Mouse (Mus musculus): ENCODE measurements at regions not wholly inside any gene's neighbourhood (a gene's known extent, or its start where the extent isn't known, plus 50 kb on each side); places are given as distances from the start of the nearest gene placed in this dataset.

DNA sequence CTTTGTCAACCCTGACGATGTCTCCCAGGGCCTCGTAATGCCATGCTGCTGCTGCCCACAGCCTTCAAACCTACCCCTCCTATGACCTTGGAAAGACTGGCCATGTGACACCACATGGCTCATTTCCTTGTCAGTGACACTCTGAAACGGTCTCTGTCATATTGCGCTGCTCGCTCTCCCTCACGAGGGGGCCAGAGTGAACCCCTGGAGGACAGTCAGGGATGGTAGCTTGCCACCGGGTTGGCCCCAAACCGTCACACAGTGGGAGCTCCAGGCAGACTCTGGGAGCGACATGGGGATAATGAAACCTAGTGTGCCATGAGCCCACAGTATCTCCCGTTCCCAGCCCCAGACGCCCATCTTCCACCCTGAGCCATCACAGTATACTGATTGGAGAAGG, 188.8 kb downstream of the Bmp7 start:
- no peak overlapping the region for H3K27ac ChIP-seq (ENCODE audit: low read depth, low read length)
- peaks cover 7% of the 10 kb centered on the region for H3K4me1 ChIP-seq (ENCODE audit: control insufficient read depth, insufficient read depth, low read length)
- WGBS, result 88% methylated on average over 11 of the region's 11 CpGs
- no peak overlapping the region for H3K4me3 ChIP-seq (ENCODE audit: low read depth, low read length)
- DNase-seq (ENCODE audit: low spot score, missing footprints) (no peak), ATAC-seq (ENCODE audit: low FRiP score) (no peak)
- no peaks in the 10 kb centered on the region for H3K9me3 ChIP-seq (ENCODE audit: control insufficient read depth, low read length)
- no peaks in the 10 kb centered on the region for H3K36me3 ChIP-seq (ENCODE audit: control insufficient read depth, insufficient read depth, low read length)
- H3K9ac ChIP-seq (ENCODE audit: low read length), result no peak overlapping the region
- H3K4me2 ChIP-seq, result no peak overlapping the region
- peaks cover 47% of the 10 kb centered on the region for H3K27me3 ChIP-seq (ENCODE audit: control insufficient read depth, insufficient read depth, low read length)

DNA sequence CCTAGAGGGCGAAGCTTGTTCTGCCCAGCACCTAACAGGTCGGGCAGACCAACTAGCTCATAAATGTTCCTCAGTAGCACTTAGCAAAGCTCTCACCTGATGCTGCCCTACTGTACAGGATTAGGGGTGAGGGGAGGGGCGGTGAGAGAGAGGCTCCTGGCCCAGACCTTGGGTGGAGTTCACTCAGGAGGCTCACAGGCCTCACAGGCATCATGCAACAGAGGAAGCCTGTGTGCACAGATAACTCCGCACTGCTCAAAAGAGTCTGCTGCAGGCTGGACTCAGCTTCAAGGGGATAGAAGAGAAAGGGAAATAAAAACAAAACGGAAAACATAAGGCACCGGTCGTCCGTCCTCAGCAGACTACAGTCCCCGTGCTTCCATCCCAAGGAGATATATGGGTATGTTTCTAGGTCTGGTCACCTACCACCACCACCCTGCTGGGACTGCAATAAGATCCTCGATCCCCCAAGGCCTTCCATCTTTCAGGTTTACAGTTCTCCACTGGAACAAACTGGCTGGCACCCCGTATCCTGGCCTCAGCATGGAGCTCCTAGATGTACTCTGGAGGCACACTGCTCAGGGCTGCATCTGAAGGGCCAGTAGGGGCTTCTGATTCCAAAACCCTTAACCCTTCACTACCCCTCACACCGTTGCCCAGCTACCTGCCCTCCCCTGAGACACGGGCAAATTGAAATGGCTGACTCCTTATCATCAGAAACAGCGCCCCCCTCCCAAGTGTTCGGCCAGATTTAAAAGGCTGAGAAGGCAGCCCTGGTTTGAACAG, 184.2 kb downstream of the Bmp7 start:
- Histone ChIP-seq H3K36me3 (ENCODE audit: control insufficient read depth, insufficient read depth, low read length) (no peaks in the 10 kb centered on the region), H3K9ac (ENCODE audit: low read length) (0 out of 2 replicates have a peak overlapping the region, but pooled peaks have one; percentile 4), H3K27me3 (ENCODE audit: control insufficient read depth, insufficient read depth, low read length) (peaks cover 82% of the 10 kb centered on the region), H3K4me2 (no peak overlapping the region), H3K27ac (ENCODE audit: low read depth, low read length) (no peak overlapping the region), H3K4me1 (ENCODE audit: control insufficient read depth, insufficient read depth, low read length) (peaks cover 9% of the 10 kb centered on the region), H3K9me3 (ENCODE audit: control insufficient read depth, low read length) (no peaks in the 10 kb centered on the region), H3K4me3 (ENCODE audit: low read depth, low read length) (no peak overlapping the region)
- no peak for DNase-seq (ENCODE audit: low spot score, missing footprints)
- ATAC-seq (ENCODE audit: low FRiP score), result no peak
- 51% methylated on average over 15 of the region's 15 CpGs for WGBS

DNA sequence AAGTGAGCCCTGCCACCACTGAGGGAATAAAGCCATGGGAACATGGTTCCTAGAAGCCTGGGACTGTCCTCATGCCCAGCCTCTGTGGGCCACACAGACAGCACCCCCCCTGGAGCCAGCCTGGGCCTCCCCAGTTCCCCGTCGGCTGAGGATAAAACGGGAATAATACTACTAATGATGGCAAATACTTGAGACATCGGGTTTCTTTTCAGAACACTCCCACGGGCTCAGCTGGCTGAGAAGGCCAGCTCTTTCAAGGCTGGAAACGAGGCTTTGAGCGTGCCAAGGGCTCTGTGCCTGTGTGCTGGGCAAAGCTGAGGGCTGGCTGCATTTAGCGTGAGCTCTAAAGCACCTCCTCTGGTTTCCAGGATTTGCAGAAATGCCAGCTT, 183.7 kb downstream of the Bmp7 start:
- no peak overlapping the region for H3K27ac ChIP-seq (ENCODE audit: low read depth, low read length)
- ATAC-seq (ENCODE audit: low FRiP score), result no peak

DNA sequence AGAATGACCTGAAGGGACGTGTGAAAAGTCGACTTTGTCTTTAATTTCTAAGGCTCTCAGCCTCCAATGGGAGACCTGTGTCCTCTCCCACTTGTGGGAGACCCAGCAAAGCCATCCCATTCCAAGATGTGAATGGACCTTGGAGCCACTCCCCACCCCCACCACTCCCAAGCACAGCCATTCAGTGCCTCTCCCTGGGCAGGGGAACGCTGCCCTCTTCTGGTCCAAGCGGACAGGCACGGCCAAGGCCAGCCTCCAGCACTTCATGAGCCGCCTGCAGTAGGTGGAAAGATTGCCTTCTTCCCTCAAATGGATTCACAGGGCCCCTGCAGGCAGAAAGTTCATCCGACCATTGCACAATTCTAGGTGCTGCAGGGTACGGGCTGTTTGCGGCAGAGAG, 181.6 kb downstream of the Bmp7 start:
- no peak overlapping the region for H3K9ac ChIP-seq (ENCODE audit: low read length)
- no peaks in the 10 kb centered on the region for H3K9me3 ChIP-seq (ENCODE audit: control insufficient read depth, low read length)
- no peak overlapping the region for H3K27ac ChIP-seq (ENCODE audit: low read depth, low read length)
- H3K4me3 ChIP-seq (ENCODE audit: low read depth, low read length), result no peak overlapping the region
- ATAC-seq (ENCODE audit: low FRiP score), result peak; percentile 70
- H3K4me1 ChIP-seq (ENCODE audit: control insufficient read depth, insufficient read depth, low read length), result peaks cover 5% of the 10 kb centered on the region; the same call in 1 of the 2 replicates
- peak; percentile 94 for DNase-seq (ENCODE audit: low spot score, missing footprints)
- H3K4me2 ChIP-seq, result no peak overlapping the region
- H3K36me3 ChIP-seq (ENCODE audit: control insufficient read depth, insufficient read depth, low read length), result no peaks in the 10 kb centered on the region
- peaks cover 62% of the 10 kb centered on the region for H3K27me3 ChIP-seq (ENCODE audit: control insufficient read depth, insufficient read depth, low read length)
- WGBS, result 12% methylated on average over 9 of the region's 9 CpGs

More for the DNA sequence above, 183.7 kb downstream of the Bmp7 start:
- Histone ChIP-seq H3K36me3 (ENCODE audit: control insufficient read depth, insufficient read depth, low read length) (no peaks in the 10 kb centered on the region), H3K27me3 (ENCODE audit: control insufficient read depth, insufficient read depth, low read length) (peaks cover 79% of the 10 kb centered on the region), H3K4me2 (no peak overlapping the region), H3K4me1 (ENCODE audit: control insufficient read depth, insufficient read depth, low read length) (peaks cover 9% of the 10 kb centered on the region), H3K9me3 (ENCODE audit: control insufficient read depth, low read length) (no peaks in the 10 kb centered on the region), H3K4me3 (ENCODE audit: low read depth, low read length) (no peak overlapping the region), H3K9ac (ENCODE audit: low read length) (0 out of 2 replicates have a peak overlapping the region, but pooled peaks have one; percentile 4)
- no peak for DNase-seq (ENCODE audit: low spot score, missing footprints)
- WGBS, result 11% methylated on average over 8 of the region's 8 CpGs

DNA sequence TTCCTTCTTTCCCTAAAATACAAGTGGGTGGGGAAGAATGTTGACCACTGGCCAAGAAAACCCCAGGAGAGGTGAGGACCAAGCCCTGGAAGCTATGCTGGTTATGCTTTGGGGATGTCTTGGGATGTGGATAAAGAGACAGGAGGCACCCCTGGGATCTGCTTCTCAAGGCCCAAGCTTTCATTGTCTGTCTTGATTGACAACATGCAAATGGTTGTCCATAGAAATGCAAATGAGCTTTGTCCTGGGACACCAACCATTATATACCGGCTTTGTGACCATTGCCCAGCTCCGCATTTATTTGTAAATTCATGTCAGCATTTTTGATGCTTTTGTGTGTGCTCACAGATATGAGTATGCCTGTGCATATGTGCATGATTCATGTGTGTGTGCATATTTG, 174.9 kb downstream of the Bmp7 start:
- Histone ChIP-seq H3K4me3 (ENCODE audit: low read depth, low read length) (no peak overlapping the region), H3K36me3 (ENCODE audit: control insufficient read depth, insufficient read depth, low read length) (no peaks in the 10 kb centered on the region), H3K27me3 (ENCODE audit: control insufficient read depth, insufficient read depth, low read length) (no peaks in the 10 kb centered on the region; the same call in none of the 2 replicates), H3K4me2 (no peak overlapping the region), H3K27ac (ENCODE audit: low read depth, low read length) (no peak overlapping the region), H3K4me1 (ENCODE audit: control insufficient read depth, insufficient read depth, low read length) (peaks cover 23% of the 10 kb centered on the region; the same call in 1 of the 2 replicates), H3K9ac (ENCODE audit: low read length) (peak overlapping the region; percentile 21; the same call in 1 of the 2 replicates), H3K9me3 (ENCODE audit: control insufficient read depth, low read length) (no peaks in the 10 kb centered on the region)
- ATAC-seq (ENCODE audit: low FRiP score) (peak; percentile 61), DNase-seq (ENCODE audit: low spot score, missing footprints) (peak; percentile 88)
- 12% methylated on average over 2 of the region's 2 CpGs for WGBS

DNA sequence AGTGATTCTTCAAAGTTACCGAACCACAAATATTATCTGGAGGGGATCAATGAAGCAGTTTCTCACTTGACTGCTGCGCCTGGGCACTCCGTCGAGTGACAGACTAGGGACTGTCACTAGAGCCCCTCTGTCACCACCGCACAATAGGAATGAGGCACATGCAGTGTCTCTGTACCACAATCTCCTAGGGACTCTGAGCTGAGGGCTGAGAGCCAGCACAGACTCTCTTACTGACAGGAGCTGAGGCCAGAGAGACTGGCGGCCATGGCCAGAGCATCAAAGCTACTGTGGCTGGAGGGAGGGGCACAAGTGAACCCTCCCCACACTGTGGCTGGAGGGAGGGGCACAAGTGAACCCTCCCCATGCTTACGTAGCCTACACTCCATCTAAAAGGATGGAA, 173.7 kb downstream of the Bmp7 start:
- H3K9me3 ChIP-seq (ENCODE audit: control insufficient read depth, low read length), result no peaks in the 10 kb centered on the region
- H3K27ac ChIP-seq (ENCODE audit: low read depth, low read length), result no peak overlapping the region
- no peak overlapping the region for H3K4me2 ChIP-seq
- no peak overlapping the region for H3K4me3 ChIP-seq (ENCODE audit: low read depth, low read length)
- no peak overlapping the region for H3K9ac ChIP-seq (ENCODE audit: low read length)
- H3K27me3 ChIP-seq (ENCODE audit: control insufficient read depth, insufficient read depth, low read length), result no peaks in the 10 kb centered on the region; the same call in none of the 2 replicates
- H3K4me1 ChIP-seq (ENCODE audit: control insufficient read depth, insufficient read depth, low read length), result peaks cover 23% of the 10 kb centered on the region; the same call in 1 of the 2 replicates
- ATAC-seq (ENCODE audit: low FRiP score), result peak; percentile 34
- DNase-seq (ENCODE audit: low spot score, missing footprints), result no peak
- 18% methylated on average over 7 of the region's 7 CpGs for WGBS
- H3K36me3 ChIP-seq (ENCODE audit: control insufficient read depth, insufficient read depth, low read length), result no peaks in the 10 kb centered on the region

DNA sequence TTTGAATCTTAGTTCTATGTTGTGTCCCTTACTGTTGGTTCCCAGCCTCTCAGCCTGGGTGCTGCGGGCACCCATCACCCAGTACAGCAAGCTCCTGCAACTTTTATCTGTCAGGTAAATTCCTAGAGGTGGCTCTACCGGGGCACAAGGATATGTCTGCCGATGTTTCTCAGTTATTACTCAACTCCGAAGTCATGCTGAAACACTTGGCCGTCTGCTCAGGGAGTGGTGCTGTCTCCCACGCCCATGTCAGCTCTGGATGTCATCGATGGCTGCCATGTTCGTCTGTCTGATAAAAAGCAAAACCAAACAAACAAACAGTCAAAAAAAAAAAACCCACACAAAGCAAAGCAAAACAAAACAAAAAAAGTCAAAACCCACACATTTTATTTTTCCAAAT, 171.4 kb downstream of the Bmp7 start:
- Histone ChIP-seq H3K9ac (ENCODE audit: low read length) (no peak overlapping the region), H3K27ac (ENCODE audit: low read depth, low read length) (no peak overlapping the region), H3K4me1 (ENCODE audit: control insufficient read depth, insufficient read depth, low read length) (peaks cover 19% of the 10 kb centered on the region; the same call in 1 of the 2 replicates), H3K9me3 (ENCODE audit: control insufficient read depth, low read length) (no peaks in the 10 kb centered on the region), H3K4me3 (ENCODE audit: low read depth, low read length) (no peak overlapping the region), H3K27me3 (ENCODE audit: control insufficient read depth, insufficient read depth, low read length) (peaks cover 3% of the 10 kb centered on the region; the same call in 1 of the 2 replicates), H3K4me2 (no peak overlapping the region), H3K36me3 (ENCODE audit: control insufficient read depth, insufficient read depth, low read length) (no peaks in the 10 kb centered on the region)
- ATAC-seq (ENCODE audit: low FRiP score) (no peak), DNase-seq (ENCODE audit: low spot score, missing footprints) (no peak)
- 92% methylated on average over 8 of the region's 8 CpGs for WGBS

DNA sequence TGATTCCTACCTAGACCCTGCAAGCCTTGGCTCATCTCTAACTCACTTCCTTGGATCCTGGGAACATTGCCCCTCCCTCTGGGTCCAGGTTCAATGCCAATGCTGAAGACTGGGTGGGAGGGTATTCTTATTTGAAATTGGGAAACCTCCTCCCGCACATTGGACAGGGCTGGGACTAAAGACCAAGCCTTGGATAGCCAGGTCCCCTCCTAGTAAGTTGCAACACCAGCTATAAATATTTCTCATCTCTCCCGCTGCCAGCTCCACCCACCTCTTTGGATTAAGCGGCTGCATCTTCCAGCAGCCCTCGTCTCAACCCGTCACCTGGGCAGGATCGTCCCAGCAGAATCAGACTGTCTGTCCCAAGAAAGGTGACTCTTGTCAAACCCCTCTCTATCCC, 170.1 kb downstream of the Bmp7 start:
- ATAC-seq (ENCODE audit: low FRiP score) (no peak), DNase-seq (ENCODE audit: low spot score, missing footprints) (no peak)
- no peak overlapping the region for H3K4me3 ChIP-seq (ENCODE audit: low read depth, low read length)
- H3K9me3 ChIP-seq (ENCODE audit: control insufficient read depth, low read length), result no peaks in the 10 kb centered on the region
- 80% methylated on average over 6 of the region's 6 CpGs for WGBS
- no peaks in the 10 kb centered on the region for H3K36me3 ChIP-seq (ENCODE audit: control insufficient read depth, insufficient read depth, low read length)
- no peak overlapping the region for H3K4me2 ChIP-seq
- no peak overlapping the region for H3K27ac ChIP-seq (ENCODE audit: low read depth, low read length)
- H3K4me1 ChIP-seq (ENCODE audit: control insufficient read depth, insufficient read depth, low read length), result peaks cover 7% of the 10 kb centered on the region; the same call in 1 of the 2 replicates
- H3K27me3 ChIP-seq (ENCODE audit: control insufficient read depth, insufficient read depth, low read length), result peaks cover 3% of the 10 kb centered on the region; the same call in 1 of the 2 replicates
- H3K9ac ChIP-seq (ENCODE audit: low read length), result no peak overlapping the region

DNA sequence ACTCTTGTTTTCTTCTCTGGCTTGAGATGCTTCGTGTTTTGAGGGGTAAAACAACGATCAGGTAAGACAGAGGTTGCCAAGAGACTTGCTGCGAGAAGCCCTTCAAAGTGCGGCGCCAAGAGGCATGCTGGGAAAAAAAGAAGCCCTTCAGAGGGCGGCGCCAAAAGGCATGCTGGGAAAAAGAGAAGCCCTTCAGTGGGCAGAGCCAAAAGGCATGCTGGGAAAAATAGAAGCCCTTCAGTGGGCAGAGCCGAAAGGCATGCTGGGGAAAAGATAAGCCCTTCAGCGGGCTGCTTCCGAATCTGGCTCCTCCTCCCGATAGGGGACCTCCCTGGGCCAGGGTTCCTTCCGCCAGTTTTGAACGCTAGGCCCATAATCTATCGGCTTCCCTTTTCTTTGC, 169.5 kb downstream of the Bmp7 start:
- no peak overlapping the region for H3K4me3 ChIP-seq (ENCODE audit: low read depth, low read length)
- H3K27ac ChIP-seq (ENCODE audit: low read depth, low read length), result no peak overlapping the region
- WGBS, result 86% methylated on average over 14 of the region's 14 CpGs
- H3K4me1 ChIP-seq (ENCODE audit: control insufficient read depth, insufficient read depth, low read length), result peaks cover 3% of the 10 kb centered on the region; the same call in 1 of the 2 replicates
- ATAC-seq (ENCODE audit: low FRiP score), result no peak
- no peaks in the 10 kb centered on the region for H3K9me3 ChIP-seq (ENCODE audit: control insufficient read depth, low read length)
- no peaks in the 10 kb centered on the region for H3K36me3 ChIP-seq (ENCODE audit: control insufficient read depth, insufficient read depth, low read length)
- H3K4me2 ChIP-seq, result no peak overlapping the region
- H3K27me3 ChIP-seq (ENCODE audit: control insufficient read depth, insufficient read depth, low read length), result peaks cover 3% of the 10 kb centered on the region; the same call in 1 of the 2 replicates
- H3K9ac ChIP-seq (ENCODE audit: low read length), result no peak overlapping the region
- DNase-seq (ENCODE audit: low spot score, missing footprints), result no peak

Measured in midbrain, embryonic 11.5 days (tissue).